Mouse (Mus musculus) midbrain, postnatal 0 days (tissue): ENCODE data around the gene Arsa. TPM values are rescaled to one million over a fixed set of nuclear protein-coding genes. Genes with fewer than 3 reads are reported as not detected.
A peak's percentile ranks its signal among the peaks of the same experiment; 100 is the strongest.

Source experiments
- ATAC-seq: fragments of 200-750 bp; cut with Nextera tagmentation; 2 replicates; pipeline ENCODE4 v1.8.0; 2017; ENCODE audit warnings: moderate number of reproducible peaks, mild to moderate bottlenecking, moderate TSS enrichment, moderate library complexity; ENCODE audit not compliant: low FRiP score
- DNase-seq: peaks from one replicate; pipeline ENCODE4 v3.0.0-alpha.2; 2015; ENCODE audit warnings: low spot score
- H3K27ac ChIP-seq: fragments of 300-500 bp; sonication (generic); 2 replicates; pipeline ENCODE4 v1.5.1; 2014; ENCODE audit warnings: low read depth, mild to moderate bottlenecking, low read length, mixed read lengths
- H3K27me3 ChIP-seq: fragments of 300-500 bp; sonication (generic); 2 replicates; pipeline ENCODE4 v1.6.1; 2014; ENCODE audit warnings: low read length, control low read depth, mixed read lengths; ENCODE audit not compliant: insufficient read depth
- H3K36me3 ChIP-seq: fragments of 300-500 bp; sonication (generic); 2 replicates; pipeline ENCODE4 v1.6.1; 2014; ENCODE audit warnings: low read length, control low read depth, mixed read lengths; ENCODE audit not compliant: insufficient read depth
- H3K4me1 ChIP-seq: fragments of 300-500 bp; sonication (generic); 2 replicates; pipeline ENCODE4 v1.6.1; 2014; ENCODE audit warnings: mild to moderate bottlenecking, control low read depth, antibody characterized with exemption, low read length, mixed read lengths; ENCODE audit not compliant: insufficient read depth
- H3K4me2 ChIP-seq: fragments of 300-500 bp; sonication (generic); 2 replicates; pipeline ENCODE4 v1.6.1; 2014; ENCODE audit warnings: low read depth, mild to moderate bottlenecking, low read length, mixed read lengths; ENCODE audit not compliant: poor library complexity, severe bottlenecking
- H3K4me3 ChIP-seq: fragments of 300-500 bp; sonication (generic); 2 replicates; pipeline ENCODE4 v1.5.1; 2014; ENCODE audit warnings: low read depth, mild to moderate bottlenecking, low read length, moderate library complexity
- H3K9ac ChIP-seq: fragments of 300-500 bp; sonication (generic); replicated peaks from 2 replicates; pipeline ENCODE4 v1.6.1; 2014; ENCODE audit warnings: mild to moderate bottlenecking, low read length, moderate library complexity, mixed read lengths; ENCODE audit not compliant: poor library complexity, severe bottlenecking
- H3K9me3 ChIP-seq: fragments of 300-500 bp; sonication (generic); 2 replicates; pipeline ENCODE4 v1.6.1; 2016; ENCODE audit warnings: low read length, control low read depth
- CTCF ChIP-seq: IDR thresholded peaks from 2 replicates; pipeline ENCODE4 v1.5.1; 2016; ENCODE audit warnings: antibody characterized with exemption, mild to moderate bottlenecking
- WGBS: fragments of 180-500 bp; shearing (Covaris S2); extraction: QIAGEN DNeasy Blood & Tissue Kit; methylation state at CpG from one replicate; pipeline ENCODE4 v1.1.7; 2014; 5-methylcytosine and 5-hydroxymethylcytosine counted together
- polyA plus RNA-seq: library from polyadenylated mRNA; unstranded; fragments of >200 nt; fragmentation: Nextera tagmentation; extraction: Ambion mirVana; gene quantifications from 2 replicates; pipeline ENCODE4 v1.2.1, GENCODE M21; 2015
- total RNA-seq: library from RNA; depleted of rRNA; stranded (reverse); fragments of >200 nt; gene quantifications from 2 replicates; pipeline ENCODE4 v1.2.3, GENCODE M21; 2014

Arsa gene
- total and polyA plus RNA-seq, 2 experiments from 2014 or later = 32.4 to 34.0 TPM

DNA sequence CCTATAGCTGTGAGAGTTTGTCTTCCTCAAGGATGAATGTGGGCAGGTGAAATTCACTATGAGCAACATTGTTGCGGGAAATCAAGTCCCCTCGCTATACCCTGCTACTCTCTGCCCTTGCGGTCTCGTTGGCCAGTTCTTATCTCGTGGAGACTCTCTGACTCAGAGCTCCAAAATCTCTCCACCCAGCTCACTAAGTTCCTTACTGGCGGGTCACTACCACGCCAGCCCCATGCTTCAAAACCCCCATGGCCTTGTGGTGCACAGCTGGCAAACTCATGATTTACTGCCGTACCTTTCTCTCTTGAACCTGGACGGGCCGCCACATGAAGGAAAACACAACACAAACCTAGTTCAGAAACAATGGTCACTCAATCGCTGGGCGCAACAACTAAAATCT lies 11.0 kb upstream of the Arsa start:
- Histone ChIP-seq H3K4me2 (no peak overlapping the region), H3K27ac (no peak overlapping the region), H3K9me3 (no peaks in the 10 kb centered on the region), H3K4me1 (no peaks in the 10 kb centered on the region), H3K27me3 (no peaks in the 10 kb centered on the region), H3K9ac (no peak overlapping the region), H3K4me3 (no peak overlapping the region), H3K36me3 (no peaks in the 10 kb centered on the region)
- no peak for TF ChIP-seq CTCF
- DNase-seq (no peak), ATAC-seq (no peak)
- WGBS = 84% methylated on average over 12 of the region's 12 CpGs

DNA sequence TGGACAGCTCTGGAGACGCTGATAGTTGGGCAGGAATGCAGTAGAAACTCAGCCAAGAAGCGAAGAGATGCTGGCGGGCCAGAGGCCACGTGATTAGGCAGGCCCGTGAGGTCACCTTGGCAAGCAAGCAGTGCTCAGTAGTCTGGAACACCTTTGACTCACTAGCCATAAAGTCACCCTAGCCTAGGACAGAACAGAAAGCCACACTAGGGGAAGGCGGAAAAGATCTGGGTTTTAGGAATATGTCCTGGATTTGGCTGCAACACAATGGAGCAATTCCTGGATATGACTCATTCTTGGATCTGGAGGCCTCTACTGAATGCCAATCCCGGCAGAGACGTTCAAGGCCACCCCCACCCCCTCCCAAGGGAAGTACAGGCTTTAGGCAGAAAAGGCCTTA lies 3.4 kb upstream of the Arsa start:
- Histone ChIP-seq H3K27ac (no peak overlapping the region), H3K9ac (no peak overlapping the region), H3K36me3 (no peaks in the 10 kb centered on the region), H3K27me3 (no peaks in the 10 kb centered on the region), H3K4me2 (no peak overlapping the region), H3K4me3 (no peak overlapping the region), H3K9me3 (no peaks in the 10 kb centered on the region), H3K4me1 (peaks cover 5% of the 10 kb centered on the region)
- 79% methylated on average over 8 of the region's 8 CpGs for WGBS
- TF ChIP-seq CTCF = no peak
- DNase-seq (no peak), ATAC-seq (no peak)

DNA sequence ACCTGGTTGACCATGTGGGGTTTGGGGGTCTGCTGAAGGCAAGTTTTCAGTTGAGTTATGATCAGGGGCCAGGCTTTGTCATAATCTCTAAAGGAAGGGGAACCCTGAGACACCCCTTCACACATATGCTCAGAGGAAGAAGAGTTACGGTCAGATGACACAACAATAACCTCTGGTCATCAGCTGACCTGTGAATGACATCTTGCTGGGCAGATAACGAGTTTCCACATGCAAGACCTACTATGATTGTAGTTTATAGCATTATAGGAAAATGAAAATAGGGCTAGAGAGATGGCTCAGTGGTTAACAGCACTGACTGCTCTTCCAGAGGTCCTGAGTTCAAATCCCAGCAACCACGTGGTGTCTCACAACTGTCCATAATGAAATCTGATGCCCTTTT lies 1.4 kb upstream of the Arsa start:
- Histone ChIP-seq H3K4me1 (peaks cover 14% of the 10 kb centered on the region), H3K27ac (no peak overlapping the region), H3K4me2 (no peak overlapping the region), H3K9me3 (no peaks in the 10 kb centered on the region), H3K4me3 (no peak overlapping the region), H3K27me3 (no peaks in the 10 kb centered on the region), H3K36me3 (no peaks in the 10 kb centered on the region), H3K9ac (no peak overlapping the region)
- no peak for DNase-seq
- 95% methylated on average over 3 of the region's 3 CpGs for WGBS
- no peak for ATAC-seq
- TF ChIP-seq CTCF = no peak

DNA sequence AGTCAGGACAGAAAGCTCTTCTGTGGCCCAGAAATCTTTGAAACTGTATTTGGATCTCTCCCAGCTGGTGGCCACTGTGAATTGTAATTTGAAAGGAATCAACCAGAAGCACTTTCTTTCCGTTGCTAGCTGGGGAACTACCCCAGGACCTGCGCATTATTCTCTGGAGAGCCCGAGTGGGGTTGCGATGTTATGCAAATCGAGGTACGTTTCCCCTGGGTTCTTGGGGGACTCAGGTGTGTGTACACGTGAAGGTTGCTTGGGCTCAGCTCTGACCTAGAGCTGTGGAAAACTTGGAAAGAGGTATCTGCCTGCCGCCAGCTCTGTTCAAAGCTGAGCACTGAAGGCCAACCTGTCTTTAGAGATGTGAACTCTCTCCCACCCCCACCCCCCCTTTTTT lies 581 bp upstream of the Arsa start:
- no peak for TF ChIP-seq CTCF
- 42% methylated on average over 8 of the region's 8 CpGs for WGBS
- Histone ChIP-seq H3K9ac (no peak overlapping the region), H3K36me3 (0 out of 2 replicates have a peak, but pooled peaks cover 3% of the 10 kb centered on the region), H3K4me1 (peaks cover 14% of the 10 kb centered on the region), H3K27ac (no peak overlapping the region), H3K9me3 (no peaks in the 10 kb centered on the region), H3K4me2 (no peak overlapping the region), H3K4me3 (no peak overlapping the region), H3K27me3 (no peaks in the 10 kb centered on the region)
- DNase-seq = no peak
- ATAC-seq = no peak

DNA sequence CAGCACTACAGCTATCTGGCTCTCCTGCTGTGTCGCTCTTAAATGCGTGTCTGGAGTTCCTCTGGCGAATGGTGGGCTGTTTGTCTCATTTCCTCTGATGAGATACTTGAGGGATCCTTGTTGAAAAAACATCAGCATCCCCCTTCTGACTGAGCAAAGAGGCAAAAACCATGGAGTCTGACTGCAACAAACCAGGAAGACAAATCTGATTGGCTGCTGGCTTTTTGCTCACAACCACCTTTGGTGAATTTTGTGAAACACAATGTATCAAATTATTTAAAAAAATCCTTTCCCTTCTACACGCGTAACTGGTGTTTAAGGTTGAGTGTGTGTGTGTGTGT lies 780 bp downstream of the Arsa start:
- peak overlapping the region; percentile 81 for H3K27ac ChIP-seq
- no peak for TF ChIP-seq CTCF

GRCm38 (mm10) chr15:89475611-89476474 lies 1.4 kb downstream of the Arsa start:
- WGBS = 8% methylated on average over 44 of the region's 44 CpGs

More for the DNA sequence above, 780 bp downstream of the Arsa start:
- peak; percentile 49; the same call in 1 of the 2 replicates for ATAC-seq
- peak; percentile 62 for DNase-seq
- Histone ChIP-seq H3K4me1 (peaks cover 14% of the 10 kb centered on the region), H3K9me3 (no peaks in the 10 kb centered on the region), H3K4me3 (peak overlapping the region; percentile 47), H3K4me2 (peak overlapping the region; percentile 69), H3K27me3 (no peaks in the 10 kb centered on the region), H3K9ac (peak overlapping the region; percentile 65), H3K36me3 (0 out of 2 replicates have a peak, but pooled peaks cover 3% of the 10 kb centered on the region)
- WGBS = 5% methylated on average over 5 of the region's 5 CpGs

More at GRCm38 (mm10) chr15:89475611-89476474, 1.4 kb downstream of the Arsa start:
- Histone ChIP-seq H3K9ac (peak overlapping the region; percentile 65), H3K36me3 (0 out of 2 replicates have a peak, but pooled peaks cover 3% of the 10 kb centered on the region), H3K9me3 (no peaks in the 10 kb centered on the region), H3K27ac (peak overlapping the region; percentile 81), H3K27me3 (no peaks in the 10 kb centered on the region), H3K4me2 (peak overlapping the region; percentile 69), H3K4me1 (peaks cover 14% of the 10 kb centered on the region), H3K4me3 (peak overlapping the region; percentile 47)
- DNase-seq (peak; percentile 91), ATAC-seq (peak; percentile 95)
- TF ChIP-seq CTCF = 0 out of 2 replicates have a peak, but pooled peaks have one; percentile 9
